Mouse (Mus musculus) frontal cortex, adult (tissue): ENCODE data around the gene Fut7.
A peak's percentile ranks its signal among the peaks of the same experiment; 100 is the strongest.
"Not testable (repeated sequence)": the region's sequence is repeated elsewhere in the genome, so short reads cannot be mapped to it uniquely, and the experiment has no call there.

ENCODE experiments used
- ATAC-seq: cut with Nextera tagmentation; 2 replicates; pipeline ENCODE4 v1.9.2; 2017; ENCODE audit warnings: mild to moderate bottlenecking, moderate library complexity, mixed read lengths; ENCODE audit not compliant: low TSS enrichment

The Fut7 gene

GRCm38 (mm10) chr2:25422587-25423410, at the start of gene Fut7:
Gene Fut7 (plus strand): TSS chr2:25423267.
- no peak for ATAC-seq

GRCm38 (mm10) chr2:25373431-25373830, 49.6 kb upstream of the Fut7 start:
- ATAC-seq, result no peak

- ATAC-seq, result peak; percentile 36; the same call in 1 of the 2 replicates
Measured at GRCm38 (mm10) chr2:25376589-25376988, 46.5 kb upstream of the Fut7 start.

GRCm38 (mm10) chr2:25384492-25384891, 38.6 kb upstream of the Fut7 start:
- no peak for ATAC-seq

- no peak for ATAC-seq
Measured at GRCm38 (mm10) chr2:25391266-25391665, 31.8 kb upstream of the Fut7 start.

- ATAC-seq, result 0 out of 2 replicates have a peak, but pooled peaks have one; percentile 16
Measured at GRCm38 (mm10) chr2:25394281-25395221, 28.5 kb upstream of the Fut7 start.

GRCm38 (mm10) chr2:25395721-25396596, 27.1 kb upstream of the Fut7 start, which contains the start of gene Entpd2:
Gene Entpd2 (plus strand): TSS chr2:25395874.
- peak; percentile 43 for ATAC-seq

GRCm38 (mm10) chr2:25396597-25396983, 26.5 kb upstream of the Fut7 start:
- 0 out of 2 replicates have a peak, but pooled peaks have one; percentile 20 for ATAC-seq

- no peak for ATAC-seq
Measured at GRCm38 (mm10) chr2:25397010-25397409, 26.1 kb upstream of the Fut7 start.

- no peak for ATAC-seq
Measured at GRCm38 (mm10) chr2:25398065-25398464, 25.0 kb upstream of the Fut7 start.

GRCm38 (mm10) chr2:25399051-25399450, 24.0 kb upstream of the Fut7 start, which contains the start of gene Npdc1:
Gene Npdc1 (plus strand): TSS chr2:25399351.
- no peak for ATAC-seq

GRCm38 (mm10) chr2:25400291-25400690, 22.8 kb upstream of the Fut7 start:
- no peak for ATAC-seq

GRCm38 (mm10) chr2:25400764-25401163, 22.3 kb upstream of the Fut7 start:
- no peak for ATAC-seq

- peak; percentile 27; the same call in 1 of the 2 replicates for ATAC-seq
Measured at GRCm38 (mm10) chr2:25402377-25402971, 20.6 kb upstream of the Fut7 start.

GRCm38 (mm10) chr2:25402972-25403601, 20.0 kb upstream of the Fut7 start:
- ATAC-seq, result peak; percentile 80

GRCm38 (mm10) chr2:25403994-25404393, 19.1 kb upstream of the Fut7 start:
- no peak for ATAC-seq

GRCm38 (mm10) chr2:25408908-25409307, 14.2 kb upstream of the Fut7 start:
- no peak for ATAC-seq

- ATAC-seq, result not testable (repeated sequence)
Measured at GRCm38 (mm10) chr2:25413436-25413835, 9.6 kb upstream of the Fut7 start.

- no peak for ATAC-seq
Measured at GRCm38 (mm10) chr2:25417426-25417825, 5.6 kb upstream of the Fut7 start.

- 0 out of 2 replicates have a peak, but pooled peaks have one; percentile 45 for ATAC-seq
Measured at GRCm38 (mm10) chr2:25421896-25422295, 1.2 kb upstream of the Fut7 start.
